Mouse (Mus musculus) hindbrain, postnatal 0 days (tissue): ENCODE measurements around the gene Itgb3bp. TPM values are rescaled to one million over a fixed set of nuclear protein-coding genes. Genes with fewer than 3 reads are reported as not detected.
A peak's percentile ranks its signal among the peaks of the same experiment; 100 is the strongest.

ENCODE experiments used
- ATAC-seq: fragments of 200-750 bp; cut with Nextera tagmentation; 2 replicates; pipeline ENCODE4 v1.8.0; 2017; ENCODE audit warnings: mild to moderate bottlenecking, moderate TSS enrichment, moderate library complexity
- DNase-seq: peaks from one replicate; pipeline ENCODE4 v3.0.0-alpha.2; 2015; ENCODE audit warnings: low spot score
- H3K27ac ChIP-seq: fragments of 300-500 bp; sonication (generic); 2 replicates; pipeline ENCODE4 v1.5.1; 2014; ENCODE audit warnings: mild to moderate bottlenecking
- H3K27me3 ChIP-seq: fragments of 300-500 bp; sonication (generic); 2 replicates; pipeline ENCODE4 v1.6.1; 2014; ENCODE audit warnings: low read length, mixed read lengths; ENCODE audit not compliant: insufficient read depth
- H3K36me3 ChIP-seq: fragments of 300-500 bp; sonication (generic); 2 replicates; pipeline ENCODE4 v1.6.1; 2014; ENCODE audit warnings: low read length, mixed read lengths; ENCODE audit not compliant: insufficient read depth
- H3K4me1 ChIP-seq: fragments of 300-500 bp; sonication (generic); 2 replicates; pipeline ENCODE4 v1.6.1; 2014; ENCODE audit warnings: antibody characterized with exemption, low read length, mixed read lengths; ENCODE audit not compliant: insufficient read depth
- H3K4me2 ChIP-seq: fragments of 300-500 bp; sonication (generic); 2 replicates; pipeline ENCODE4 v1.6.1; 2014; ENCODE audit warnings: low read depth, mild to moderate bottlenecking, low read length, moderate library complexity, mixed read lengths
- H3K4me3 ChIP-seq: fragments of 300-500 bp; sonication (generic); 2 replicates; pipeline ENCODE4 v1.5.1; 2014; ENCODE audit warnings: low read length
- H3K9ac ChIP-seq: fragments of 300-500 bp; sonication (generic); replicated peaks from 2 replicates; pipeline ENCODE4 v1.6.1; 2014; ENCODE audit warnings: mild to moderate bottlenecking, low read length, moderate library complexity, mixed read lengths
- H3K9me3 ChIP-seq: fragments of 300-500 bp; sonication (generic); 2 replicates; pipeline ENCODE4 v1.6.1; 2016; ENCODE audit warnings: low read length, mixed read lengths
- CTCF ChIP-seq: IDR thresholded peaks from 2 replicates; pipeline ENCODE4 v1.5.1; 2016; ENCODE audit warnings: antibody characterized with exemption, control low read depth, low read depth
- WGBS: fragments of 180-500 bp; shearing (Covaris S2); extraction: QIAGEN DNeasy Blood & Tissue Kit; methylation state at CpG from one replicate; pipeline ENCODE4 v1.1.7; 2014; 5-methylcytosine and 5-hydroxymethylcytosine counted together
- polyA plus RNA-seq: library from polyadenylated mRNA; unstranded; fragments of >200 nt; fragmentation: Nextera tagmentation; extraction: Ambion mirVana; gene quantifications from 2 replicates; pipeline ENCODE4 v1.2.1, GENCODE M21; 2015
- total RNA-seq: library from RNA; depleted of rRNA; stranded (reverse); fragments of >200 nt; gene quantifications from 2 replicates; pipeline ENCODE4 v1.2.3, GENCODE M21; 2014

Gene Itgb3bp
- total and polyA plus RNA-seq, 2 experiments from 2014 or later = 2.8 to 12.7 TPM

DNA sequence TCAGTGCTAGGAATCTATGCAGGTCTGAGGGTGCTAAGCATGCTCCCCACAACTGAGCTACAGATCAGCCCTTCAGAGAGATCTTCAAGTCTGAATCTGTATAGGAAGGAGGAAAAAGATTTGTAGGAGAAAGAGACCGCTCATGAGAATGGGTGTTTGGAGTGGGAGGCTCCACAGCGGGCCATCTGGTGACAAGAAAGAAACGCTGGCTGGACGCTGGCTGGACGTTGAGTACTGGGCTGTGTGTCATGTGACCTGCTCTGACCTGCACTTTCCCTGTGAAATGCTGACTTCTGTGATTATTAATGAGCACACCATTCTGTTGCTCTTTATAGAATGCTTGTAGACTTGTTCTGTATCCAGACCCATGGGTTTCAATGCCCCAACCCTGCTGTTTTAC lies 39.7 kb upstream of the Itgb3bp start:
- Histone ChIP-seq H3K4me2 (no peak overlapping the region), H3K9ac (no peak overlapping the region), H3K9me3 (no peaks in the 10 kb centered on the region), H3K36me3 (peaks cover 10% of the 10 kb centered on the region), H3K27me3 (no peaks in the 10 kb centered on the region), H3K27ac (0 out of 2 replicates have a peak overlapping the region, but pooled peaks have one; percentile 34), H3K4me1 (0 out of 2 replicates have a peak, but pooled peaks cover 3% of the 10 kb centered on the region), H3K4me3 (no peak overlapping the region)
- ATAC-seq (peak; percentile 66; the same call in 1 of the 2 replicates), DNase-seq (peak; percentile 22)
- no peak for TF ChIP-seq CTCF
- WGBS = 20% methylated on average over 5 of the region's 5 CpGs

DNA sequence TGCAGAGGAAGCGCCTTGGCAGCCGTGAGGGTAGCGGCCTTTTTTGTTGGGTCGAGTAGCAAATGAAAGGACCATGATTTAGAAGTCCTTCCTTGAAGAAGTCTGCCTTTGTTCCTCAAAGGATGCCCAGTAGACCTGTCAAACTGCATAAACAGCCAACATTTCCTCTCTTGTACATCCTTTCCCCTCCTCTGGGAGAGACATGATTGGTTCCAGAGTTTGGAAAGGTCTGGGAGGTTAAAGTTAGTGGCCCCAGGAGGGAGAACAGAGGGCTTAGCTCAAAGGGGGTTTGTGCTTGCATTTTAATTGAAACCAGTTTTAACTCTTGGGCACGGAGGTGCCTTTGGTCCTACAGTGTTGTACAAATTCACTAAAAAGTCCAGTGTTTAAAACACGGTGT lies 36.9 kb upstream of the Itgb3bp start:
- 77% methylated on average over 6 of the region's 6 CpGs for WGBS
- H3K9me3 ChIP-seq = no peaks in the 10 kb centered on the region
- no peak overlapping the region for H3K9ac ChIP-seq
- no peaks in the 10 kb centered on the region for H3K4me1 ChIP-seq
- ATAC-seq (no peak), DNase-seq (no peak)
- H3K36me3 ChIP-seq = peaks cover 14% of the 10 kb centered on the region
- no peak overlapping the region for H3K4me3 ChIP-seq
- no peaks in the 10 kb centered on the region for H3K27me3 ChIP-seq
- H3K27ac ChIP-seq = no peak overlapping the region
- TF ChIP-seq CTCF = no peak
- no peak overlapping the region for H3K4me2 ChIP-seq

GRCm38 (mm10) chr4:99959308-99959707 lies 29.7 kb upstream of the Itgb3bp start:
- Histone ChIP-seq H3K4me2 (no peak overlapping the region), H3K4me1 (0 out of 2 replicates have a peak, but pooled peaks cover 3% of the 10 kb centered on the region), H3K27me3 (no peaks in the 10 kb centered on the region), H3K9me3 (no peaks in the 10 kb centered on the region), H3K9ac (no peak overlapping the region), H3K4me3 (no peak overlapping the region), H3K27ac (no peak overlapping the region), H3K36me3 (peaks cover 11% of the 10 kb centered on the region; the same call in 1 of the 2 replicates)
- ATAC-seq (no peak), DNase-seq (no peak)
- WGBS = 79% methylated on average over 3 of the region's 3 CpGs
- TF ChIP-seq CTCF = no peak

DNA sequence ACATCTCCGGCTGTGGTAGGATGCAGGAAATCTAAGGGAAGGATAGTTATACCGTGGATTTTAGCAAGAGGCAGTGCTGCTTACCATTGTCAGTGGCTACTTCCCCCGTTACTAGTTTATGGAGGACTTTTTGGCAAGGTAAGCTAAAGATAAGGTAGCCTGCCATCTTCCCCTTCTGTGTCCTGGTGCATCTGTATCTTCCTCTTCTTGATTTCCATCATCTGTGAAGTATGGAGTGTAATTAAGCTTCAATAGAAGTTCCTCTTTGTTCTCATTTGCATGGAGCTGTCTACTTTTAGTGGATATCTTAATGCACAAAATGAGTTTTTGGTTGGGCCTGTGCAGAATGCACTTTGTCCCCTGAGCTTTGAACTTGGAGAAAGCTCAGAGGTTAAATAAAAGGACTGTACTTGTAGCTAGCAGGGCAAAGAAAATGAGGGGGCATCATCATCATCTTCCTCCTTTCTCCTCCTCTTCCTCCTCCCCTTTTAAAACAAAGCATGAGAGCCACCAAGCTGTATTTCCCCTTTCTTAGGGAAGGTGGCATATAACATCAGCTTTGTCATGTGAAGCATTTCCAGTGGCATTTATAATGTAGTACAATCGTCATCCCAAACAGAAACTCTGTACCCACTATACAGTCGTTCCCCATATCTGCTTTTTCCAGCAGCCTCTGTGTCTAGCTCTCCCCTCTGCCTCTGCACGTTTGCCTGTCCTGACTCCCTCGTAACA lies 28.6 kb upstream of the Itgb3bp start:
- no peaks in the 10 kb centered on the region for H3K27me3 ChIP-seq
- DNase-seq (no peak), ATAC-seq (no peak)
- H3K36me3 ChIP-seq = peaks cover under 1% of the 10 kb centered on the region; the same call in 1 of the 2 replicates
- no peak overlapping the region for H3K27ac ChIP-seq
- H3K4me2 ChIP-seq = no peak overlapping the region
- WGBS = 76% methylated on average over 7 of the region's 7 CpGs
- no peak overlapping the region for H3K9ac ChIP-seq
- H3K4me3 ChIP-seq = no peak overlapping the region
- 0 out of 2 replicates have a peak, but pooled peaks cover 3% of the 10 kb centered on the region for H3K4me1 ChIP-seq
- no peak for TF ChIP-seq CTCF
- H3K9me3 ChIP-seq = no peaks in the 10 kb centered on the region

- no peak for DNase-seq
- no peak for ATAC-seq
- no peak for TF ChIP-seq CTCF
- Histone ChIP-seq H3K36me3 (no peaks in the 10 kb centered on the region; the same call in 1 of the 2 replicates), H3K27me3 (no peaks in the 10 kb centered on the region), H3K4me1 (0 out of 2 replicates have a peak, but pooled peaks cover 3% of the 10 kb centered on the region), H3K9me3 (no peaks in the 10 kb centered on the region), H3K9ac (no peak overlapping the region), H3K4me2 (no peak overlapping the region), H3K4me3 (no peak overlapping the region), H3K27ac (no peak overlapping the region)
- 93% methylated on average over 4 of the region's 4 CpGs for WGBS
Observed at GRCm38 (mm10) chr4:99957186-99957585, 27.6 kb upstream of the Itgb3bp start.

- Histone ChIP-seq H3K27me3 (no peaks in the 10 kb centered on the region), H3K9ac (no peak overlapping the region), H3K36me3 (no peaks in the 10 kb centered on the region), H3K9me3 (no peaks in the 10 kb centered on the region), H3K4me3 (no peak overlapping the region), H3K4me1 (0 out of 2 replicates have a peak, but pooled peaks cover 3% of the 10 kb centered on the region), H3K27ac (no peak overlapping the region), H3K4me2 (no peak overlapping the region)
- DNase-seq = no peak
- ATAC-seq = no peak
- TF ChIP-seq CTCF = no peak
- WGBS = 69% methylated on average over 10 of the region's 10 CpGs
Observed at GRCm38 (mm10) chr4:99955396-99955795, 25.8 kb upstream of the Itgb3bp start.

GRCm38 (mm10) chr4:99953904-99954303 lies 24.3 kb upstream of the Itgb3bp start:
- H3K9me3 ChIP-seq = no peaks in the 10 kb centered on the region
- H3K4me2 ChIP-seq = no peak overlapping the region
- no peaks in the 10 kb centered on the region for H3K27me3 ChIP-seq
- H3K27ac ChIP-seq = no peak overlapping the region
- no peaks in the 10 kb centered on the region for H3K36me3 ChIP-seq
- 0 out of 2 replicates have a peak, but pooled peaks cover 3% of the 10 kb centered on the region for H3K4me1 ChIP-seq
- no peak for TF ChIP-seq CTCF
- ATAC-seq (no peak), DNase-seq (no peak)
- H3K9ac ChIP-seq = no peak overlapping the region
- H3K4me3 ChIP-seq = no peak overlapping the region
- WGBS = 93% methylated on average over 2 of the region's 2 CpGs
